Mouse (Mus musculus): ENCODE results near the gene Cd33.

DNA sequence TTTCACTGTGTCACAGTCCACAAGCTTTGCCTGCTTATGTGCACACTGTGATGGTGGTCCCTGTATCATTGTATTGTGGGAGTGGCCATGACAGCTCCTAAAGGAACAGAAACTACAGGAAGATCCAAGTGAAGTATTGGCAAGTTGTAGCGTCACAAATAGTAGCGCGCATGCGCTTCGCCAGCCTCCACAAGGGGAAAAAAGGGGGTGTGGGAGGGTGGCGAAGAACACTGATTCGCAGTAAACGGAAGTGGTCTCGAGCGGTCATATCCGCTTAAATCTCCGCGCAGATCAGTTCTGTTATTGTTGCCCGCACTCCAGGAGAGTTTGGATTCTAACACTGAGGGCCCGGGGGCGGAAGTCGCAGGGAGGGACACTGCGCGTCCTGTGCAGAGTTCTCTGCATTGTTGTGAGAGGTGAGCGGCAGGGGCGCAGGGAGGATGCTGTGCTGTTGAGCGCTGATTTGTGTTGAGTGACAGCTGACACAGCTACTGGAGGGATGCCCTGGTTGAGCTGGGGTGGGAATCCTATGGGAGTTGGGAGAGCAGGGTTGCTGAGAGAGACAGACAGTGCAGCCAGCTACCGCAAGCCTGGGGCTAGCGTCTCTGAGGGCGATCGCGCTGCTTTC is 17.9 kb upstream of the Cd33 start, which contains the start of gene Zfp658:
- TF ChIP-seq POLR2A (IDR thresholded peaks at IDR 0.05; ENCODE audit: extremely low read depth, insufficient read depth, low read length) (peak; percentile 29; the same call in 1 of the 2 replicates), CTCF (IDR thresholded peaks at IDR 0.05; ENCODE audit: extremely low read depth, insufficient read depth, low read length) (no peak)

All from cortical plate, adult 2 months (tissue).